ENCODE assay signal across 12 mouse cellular contexts in genomic region chr6:33405562-33406275, GRCm38 (mm10).
A peak's percentile ranks its signal among the peaks of the same experiment; 100 is the strongest.
DNase-seq lines count a peak whose midpoint lies in the region; ATAC-seq and TF ChIP-seq lines count a peak whose summit lies in the region.
"Had no signal": no experiment of that assay in that cellular context is flagged by ENCODE, and none has a peak within 500 bp of the region (broad histone marks: within the 10 kb centered on the region; RNA-seq: fewer than 3 reads in every experiment).

No protein-coding gene starts in this region.

- 30% methylated on average over 4 of the region's 4 CpGs for WGBS in forebrain, embryonic 13.5 days
- 32% methylated on average over 4 of the region's 4 CpGs for WGBS in forebrain, embryonic 12.5 days
- WGBS in liver, postnatal 0 days (ENCODE audit: insufficient replicate concordance), result 69% methylated on average over 4 of the region's 4 CpGs
- 67% methylated on average over 4 of the region's 4 CpGs for WGBS in liver, embryonic 12.5 days (ENCODE audit: insufficient replicate concordance)
- WGBS in midbrain, postnatal 0 days, result 45% methylated on average over 4 of the region's 4 CpGs
- 64% methylated on average over 4 of the region's 4 CpGs for WGBS in heart, embryonic 11.5 days (ENCODE audit: insufficient replicate concordance)

- TF ChIP-seq EP300 in liver, postnatal 0 days (IDR thresholded peaks at IDR 0.05; ENCODE audit: low read depth), result no peak

- H3K4me2 ChIP-seq in forebrain, embryonic 13.5 days, result no peak overlapping the region
- no peak overlapping the region for H3K4me2 ChIP-seq in forebrain, embryonic 12.5 days
- H3K4me2 ChIP-seq in liver, postnatal 0 days (ENCODE audit: low read depth, low read length), result no peak overlapping the region
- H3K4me2 ChIP-seq in liver, embryonic 12.5 days, result no peak overlapping the region
- no peak overlapping the region for H3K4me2 ChIP-seq in midbrain, postnatal 0 days (ENCODE audit: low read depth, low read length, poor library complexity, severe bottlenecking)
- no peak overlapping the region for H3K4me2 ChIP-seq in heart, embryonic 11.5 days
- H3K4me2 ChIP-seq: heart, embryonic 13.5 days; stomach, embryonic 15.5 days had no signal

- H3K27ac ChIP-seq in forebrain, embryonic 13.5 days, result peak overlapping the region; percentile 8; the same call in 1 of the 2 replicates
- H3K27ac ChIP-seq in forebrain, embryonic 12.5 days, result no peak overlapping the region
- no peak overlapping the region for H3K27ac ChIP-seq in liver, postnatal 0 days (ENCODE audit: low read depth)
- no peak overlapping the region for H3K27ac ChIP-seq in liver, embryonic 12.5 days
- peak overlapping the region; percentile 55; the same call in 1 of the 2 replicates for H3K27ac ChIP-seq in midbrain, postnatal 0 days (ENCODE audit: low read depth, low read length)
- no peak overlapping the region for H3K27ac ChIP-seq in heart, embryonic 11.5 days (ENCODE audit: low read depth, low read length)
- H3K27ac ChIP-seq: heart, embryonic 13.5 days; stomach, embryonic 15.5 days had no signal

- no peak; the same call in 1 of the 2 replicates for ATAC-seq in forebrain, embryonic 13.5 days
- no peak for ATAC-seq in forebrain, embryonic 12.5 days (ENCODE audit: low FRiP score)
- no peak for ATAC-seq in liver, postnatal 0 days
- no peak for ATAC-seq in liver, embryonic 12.5 days
- no peak for ATAC-seq in midbrain, postnatal 0 days (ENCODE audit: low FRiP score)
- no peak for ATAC-seq in heart, embryonic 11.5 days (replicated peaks; ENCODE audit: insufficient number of reproducible peaks, low FRiP score, low TSS enrichment)

- DNase-seq in liver, postnatal 0 days, result no peak
- DNase-seq in adipocyte (ENCODE audit: low spot score), result peak; percentile 24
- DNase-seq in midbrain, postnatal 0 days (ENCODE audit: low spot score), result peak; percentile 72
- no peak for DNase-seq in kidney, adult 18-20 months
- DNase-seq: adrenal gland, adult 2 months had no signal

- no peaks in the 10 kb centered on the region for H3K27me3 ChIP-seq in forebrain, embryonic 13.5 days
- H3K27me3 ChIP-seq in forebrain, embryonic 12.5 days, result no peaks in the 10 kb centered on the region
- H3K27me3 ChIP-seq in liver, postnatal 0 days (ENCODE audit: insufficient read depth, low read length), result no peaks in the 10 kb centered on the region
- H3K27me3 ChIP-seq in liver, embryonic 12.5 days (replicated peaks), result no peaks in the 10 kb centered on the region
- no peaks in the 10 kb centered on the region for H3K27me3 ChIP-seq in midbrain, postnatal 0 days (ENCODE audit: insufficient read depth, low read length)
- no peaks in the 10 kb centered on the region for H3K27me3 ChIP-seq in heart, embryonic 11.5 days (ENCODE audit: control insufficient read depth, insufficient read depth, low read length)
- H3K27me3 ChIP-seq: heart, embryonic 13.5 days; stomach, embryonic 15.5 days had no signal

- peaks cover 17% of the 10 kb centered on the region for H3K4me1 ChIP-seq in forebrain, embryonic 13.5 days
- H3K4me1 ChIP-seq in forebrain, embryonic 12.5 days, result peaks cover 14% of the 10 kb centered on the region
- no peaks in the 10 kb centered on the region for H3K4me1 ChIP-seq in liver, postnatal 0 days (ENCODE audit: insufficient read depth)
- no peaks in the 10 kb centered on the region for H3K4me1 ChIP-seq in liver, embryonic 12.5 days
- H3K4me1 ChIP-seq in midbrain, postnatal 0 days (ENCODE audit: insufficient read depth, low read length), result no peaks in the 10 kb centered on the region
- peaks cover 2% of the 10 kb centered on the region; the same call in 1 of the 2 replicates for H3K4me1 ChIP-seq in heart, embryonic 11.5 days (ENCODE audit: control insufficient read depth, insufficient read depth, low read length)
- H3K4me1 ChIP-seq: stomach, embryonic 15.5 days had no signal

- no peak overlapping the region for H3K4me3 ChIP-seq in forebrain, embryonic 13.5 days
- H3K4me3 ChIP-seq in forebrain, embryonic 12.5 days (replicated peaks), result no peak overlapping the region
- H3K4me3 ChIP-seq in liver, postnatal 0 days (ENCODE audit: low read depth, low read length), result no peak overlapping the region
- H3K4me3 ChIP-seq in liver, embryonic 12.5 days, result no peak overlapping the region
- no peak overlapping the region for H3K4me3 ChIP-seq in midbrain, postnatal 0 days (ENCODE audit: low read depth, low read length)
- H3K4me3 ChIP-seq in heart, embryonic 11.5 days (ENCODE audit: low read depth, low read length), result no peak overlapping the region
- H3K4me3 ChIP-seq: erythroblast, embryonic 14.5 days; heart, embryonic 13.5 days; stomach, embryonic 15.5 days had no signal

- no peaks in the 10 kb centered on the region for H3K36me3 ChIP-seq in forebrain, embryonic 13.5 days (ENCODE audit: poor library complexity, severe bottlenecking)
- H3K36me3 ChIP-seq in forebrain, embryonic 12.5 days (replicated peaks), result no peaks in the 10 kb centered on the region
- no peaks in the 10 kb centered on the region for H3K36me3 ChIP-seq in liver, postnatal 0 days (replicated peaks; ENCODE audit: insufficient read depth, low read length)
- no peaks in the 10 kb centered on the region for H3K36me3 ChIP-seq in liver, embryonic 12.5 days
- no peaks in the 10 kb centered on the region for H3K36me3 ChIP-seq in midbrain, postnatal 0 days (ENCODE audit: insufficient read depth, low read length)
- H3K36me3 ChIP-seq in heart, embryonic 11.5 days (ENCODE audit: control insufficient read depth, insufficient read depth, low read length), result no peaks in the 10 kb centered on the region
- H3K36me3 ChIP-seq: heart, embryonic 13.5 days; stomach, embryonic 15.5 days had no signal

- no peaks in the 10 kb centered on the region for H3K9me3 ChIP-seq in forebrain, embryonic 13.5 days (replicated peaks)
- no peaks in the 10 kb centered on the region for H3K9me3 ChIP-seq in forebrain, embryonic 12.5 days
- H3K9me3 ChIP-seq in liver, postnatal 0 days (ENCODE audit: low read length), result no peaks in the 10 kb centered on the region
- H3K9me3 ChIP-seq in liver, embryonic 12.5 days (replicated peaks), result no peaks in the 10 kb centered on the region
- no peaks in the 10 kb centered on the region for H3K9me3 ChIP-seq in midbrain, postnatal 0 days (ENCODE audit: low read length)
- H3K9me3 ChIP-seq in heart, embryonic 11.5 days (replicated peaks; ENCODE audit: control insufficient read depth, low read length), result no peaks in the 10 kb centered on the region
- H3K9me3 ChIP-seq: heart, embryonic 13.5 days; stomach, embryonic 15.5 days had no signal

- TF ChIP-seq CTCF in liver, postnatal 0 days (IDR thresholded peaks at IDR 0.05; ENCODE audit: low read depth), result peak; percentile 47
- TF ChIP-seq CTCF in midbrain, postnatal 0 days (IDR thresholded peaks at IDR 0.05), result peak; percentile 79

- no peak overlapping the region for H3K9ac ChIP-seq in forebrain, embryonic 13.5 days
- H3K9ac ChIP-seq in forebrain, embryonic 12.5 days, result no peak overlapping the region
- no peak overlapping the region for H3K9ac ChIP-seq in liver, postnatal 0 days (replicated peaks)
- H3K9ac ChIP-seq in liver, embryonic 12.5 days, result no peak overlapping the region
- H3K9ac ChIP-seq in midbrain, postnatal 0 days (replicated peaks; ENCODE audit: low read length, poor library complexity, severe bottlenecking), result no peak overlapping the region
- H3K9ac ChIP-seq in heart, embryonic 11.5 days (ENCODE audit: low read depth, low read length), result no peak overlapping the region
- H3K9ac ChIP-seq: heart, embryonic 13.5 days; stomach, embryonic 15.5 days had no signal

Comparison
In these comparisons a context has a peak if more than half of its experiments do, and no peak if none do; other contexts are left out.
1. H3K27ac ChIP-seq: peak in forebrain, embryonic 13.5 days (single experiment) and midbrain, postnatal 0 days (single experiment); none in forebrain, embryonic 12.5 days (single experiment), liver, postnatal 0 days (single experiment), liver, embryonic 12.5 days (single experiment) and heart, embryonic 11.5 days (single experiment).
2. DNase-seq: peak in adipocyte (single experiment) and midbrain, postnatal 0 days (single experiment); none in liver, postnatal 0 days (single experiment) and kidney, adult 18-20 months (single experiment).